Mouse (Mus musculus) heart, postnatal 4 days (tissue): Measurements from ENCODE around the gene Tada2a. TPM values are rescaled to one million over a fixed set of nuclear protein-coding genes. Genes with fewer than 3 reads are reported as not detected.

Source experiments
- DNase-seq: peaks from one replicate; pipeline ENCODE4 v3.0.0; 2021
- total RNA-seq, 2 experiments: library from RNA; stranded (reverse); gene quantifications; 2 replicates each; pipeline ENCODE4 v1.2.3; 2021

The Tada2a gene
- total RNA-seq, 2 experiments from 2014 or later, result 11.8 to 12.0 TPM

- peak; percentile 41 for DNase-seq
These were observed 66.6 kb downstream of the Tada2a start for GRCm38 (mm10) chr11:84062805-84063204.

- no peak for DNase-seq
These were observed 67.5 kb downstream of the Tada2a start for GRCm38 (mm10) chr11:84061881-84062280.

DNA sequence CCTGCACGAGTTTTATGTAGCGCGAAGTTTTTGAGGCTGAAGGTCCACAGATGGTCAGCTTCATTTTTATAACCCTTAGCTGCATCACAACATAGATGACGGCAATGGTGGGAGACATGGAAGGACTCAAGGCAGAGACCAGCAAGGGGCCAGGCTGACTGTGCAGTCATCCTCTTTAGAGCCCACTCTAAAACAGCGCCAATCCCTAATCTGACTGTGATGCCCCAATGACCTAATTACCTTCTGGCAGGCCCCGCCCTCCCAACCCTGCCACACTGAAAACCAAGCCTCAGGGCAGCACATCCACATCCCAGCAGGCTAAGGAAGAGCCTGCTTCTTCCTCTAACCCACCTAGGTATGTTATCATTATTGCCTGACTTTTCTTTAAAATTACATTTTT lies 68.8 kb downstream of the Tada2a start:
- no peak for DNase-seq

DNA sequence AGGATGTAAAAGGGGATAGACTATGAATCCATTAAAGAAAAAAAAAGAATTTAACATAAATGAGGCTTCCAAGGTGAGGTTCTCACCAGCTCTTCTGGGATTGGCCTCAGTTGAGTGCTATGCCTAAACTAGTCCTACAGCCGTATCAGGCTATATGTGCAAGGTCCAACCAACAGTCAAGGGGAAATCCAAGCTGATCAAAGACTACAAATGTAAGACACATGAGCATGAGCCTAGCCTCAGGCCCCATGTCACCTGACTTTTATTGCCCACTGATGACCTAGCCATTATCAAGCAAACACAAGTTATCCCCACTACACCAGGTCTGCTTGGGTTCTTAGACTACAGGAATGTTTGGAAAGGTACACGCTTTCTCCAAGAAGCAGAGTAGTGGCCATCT lies 69.6 kb downstream of the Tada2a start:
- no peak for DNase-seq

DNA sequence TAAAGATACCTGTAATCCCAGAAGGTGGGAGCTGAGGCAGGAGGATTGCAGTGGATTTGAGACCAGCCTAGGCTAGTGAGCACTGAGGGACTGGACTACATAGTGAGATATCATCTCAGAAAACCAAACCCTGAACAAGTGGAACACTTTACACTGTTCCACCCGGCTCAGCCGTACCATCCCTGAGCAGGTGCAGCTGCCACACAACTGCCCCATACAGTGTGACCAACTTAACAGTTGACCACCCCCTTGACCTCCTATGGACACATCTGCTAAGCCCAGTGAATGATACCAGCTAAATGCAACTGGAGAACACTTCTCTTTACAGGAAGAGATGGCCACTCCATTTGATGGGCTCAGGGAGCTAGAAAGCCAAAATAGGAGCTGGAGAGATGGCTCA lies 72.0 kb downstream of the Tada2a start:
- no peak for DNase-seq

- peak; percentile 23 for DNase-seq
These were observed 75.8 kb downstream of the Tada2a start for GRCm38 (mm10) chr11:84053524-84054163.

DNA sequence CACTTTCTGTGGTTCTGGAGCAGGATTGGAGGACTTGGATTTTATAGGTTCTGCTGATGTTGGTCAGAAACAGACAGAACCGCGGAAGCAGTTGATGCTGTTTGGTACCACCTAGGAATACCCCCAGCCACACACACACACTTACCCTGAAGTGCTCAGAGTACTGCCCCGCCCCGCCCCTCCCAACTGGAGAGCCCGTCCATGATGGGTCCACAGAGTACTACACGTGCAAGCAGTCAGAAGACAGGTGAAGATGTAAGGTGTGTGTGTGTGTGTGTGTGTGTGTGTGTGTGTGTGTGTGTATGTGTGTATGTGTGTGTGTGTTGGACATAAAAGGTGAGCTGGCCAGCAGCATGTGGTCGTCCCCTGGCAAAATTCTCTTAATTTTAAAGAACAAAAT lies 76.3 kb downstream of the Tada2a start:
- DNase-seq, result no peak

GRCm38 (mm10) chr11:84048411-84048810 lies 81.0 kb downstream of the Tada2a start:
- no peak for DNase-seq

DNA sequence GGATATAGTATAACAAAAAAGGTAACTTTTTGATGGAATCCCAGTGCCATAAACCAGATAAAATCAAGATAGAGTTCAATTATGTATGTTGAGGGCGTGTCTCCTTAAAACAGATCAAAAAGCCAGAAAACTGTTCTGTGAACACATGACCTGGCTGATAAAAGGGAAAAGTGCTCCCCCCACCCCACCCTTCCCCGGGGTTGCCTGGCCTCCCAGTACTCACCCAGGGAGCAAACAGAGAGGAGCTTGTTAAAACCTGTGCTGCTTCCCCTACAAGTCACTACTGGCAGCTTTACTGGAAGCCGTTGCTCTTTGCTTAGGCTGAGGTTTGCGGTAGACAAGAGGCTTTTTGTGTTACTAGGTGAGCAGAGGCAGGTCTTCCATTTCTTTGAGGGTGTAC lies 82.1 kb downstream of the Tada2a start:
- DNase-seq, result no peak

DNA sequence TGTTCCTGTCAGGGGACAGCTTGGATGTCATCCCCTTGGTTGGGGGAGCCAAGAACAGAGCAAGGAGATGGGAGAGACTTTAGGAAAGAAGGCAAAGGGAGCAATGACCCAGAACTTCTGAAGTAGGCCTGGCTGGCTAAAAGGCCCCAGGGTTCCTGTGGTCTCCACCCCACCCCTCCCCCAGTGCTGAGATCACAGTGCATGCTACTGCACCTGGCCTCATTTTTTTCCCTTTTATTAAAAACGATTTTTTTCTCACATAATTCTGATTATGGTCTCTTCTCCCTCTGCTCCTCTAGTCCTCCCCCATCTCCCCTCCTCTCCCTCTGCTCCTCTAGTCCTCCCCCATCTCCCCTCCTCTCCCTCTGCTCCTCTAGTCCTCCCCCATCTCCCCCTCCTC lies 84.4 kb downstream of the Tada2a start:
- DNase-seq, result no peak

DNA sequence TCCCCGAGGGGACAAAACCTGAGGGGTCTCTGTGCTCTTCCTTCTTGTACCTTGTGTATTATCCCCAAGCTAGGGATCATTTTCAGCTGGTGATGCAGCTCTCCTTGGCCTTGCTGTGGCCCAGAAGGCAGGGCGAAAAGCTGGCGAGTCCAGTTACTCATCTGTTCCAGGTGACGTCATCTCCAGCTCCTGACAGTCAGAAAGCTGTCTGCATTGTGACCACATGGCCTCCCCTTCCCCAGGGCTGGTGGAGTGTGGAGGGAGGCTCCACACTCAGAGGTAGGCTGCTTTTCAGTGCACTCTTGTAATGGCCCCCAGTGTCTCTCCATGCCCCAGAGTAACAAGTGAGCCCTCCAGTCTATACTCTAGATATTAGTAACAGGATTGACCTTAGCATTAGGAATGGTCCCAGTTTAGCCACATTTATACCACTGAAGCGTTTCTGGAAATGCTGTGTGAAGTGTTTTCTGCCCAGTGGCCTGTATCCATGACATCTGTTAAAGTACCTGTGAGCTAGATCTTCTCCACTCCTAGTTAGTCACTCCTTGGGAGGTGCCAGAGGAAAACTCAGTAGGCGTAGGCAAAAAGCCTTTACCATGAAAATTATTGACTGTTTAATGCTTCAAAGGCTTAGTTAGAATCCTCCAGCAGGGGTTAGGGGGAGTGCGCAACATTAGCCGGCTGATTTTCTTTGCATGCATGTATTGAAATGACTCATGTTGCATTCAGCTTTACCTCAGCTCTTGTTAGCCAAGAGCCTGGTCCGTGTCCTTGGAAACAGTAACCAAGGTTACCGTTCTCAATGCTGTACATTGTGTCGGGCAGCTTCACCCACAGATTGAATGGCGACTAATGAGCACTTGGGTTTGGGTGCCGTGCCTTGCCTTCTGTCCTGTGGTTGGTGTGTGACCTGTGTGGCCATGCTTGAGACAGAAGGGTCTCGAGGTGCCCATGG lies 86.3 kb downstream of the Tada2a start:
- DNase-seq, result peak; percentile 15

DNA sequence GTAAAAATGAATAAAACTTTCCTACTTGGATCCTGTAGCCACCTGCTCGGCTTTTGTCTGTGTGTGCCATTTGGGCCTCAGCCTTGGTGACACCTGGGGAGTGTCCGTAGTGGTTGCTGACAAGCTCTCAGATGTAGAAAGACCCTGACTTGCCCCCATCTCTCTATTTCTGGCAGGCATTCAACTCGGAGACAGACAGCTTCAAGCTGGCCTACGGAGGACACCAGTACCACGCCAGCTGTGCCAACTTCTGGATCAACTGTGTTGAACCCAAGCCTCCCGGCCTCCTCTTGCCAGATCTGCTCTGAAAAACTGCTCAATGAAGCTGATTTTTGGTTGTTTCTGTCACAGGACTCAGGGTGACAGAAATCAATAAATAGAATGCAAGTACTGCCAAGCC lies 88.8 kb downstream of the Tada2a start:
- no peak for DNase-seq

- DNase-seq, result no peak
These were observed 95.7 kb downstream of the Tada2a start for GRCm38 (mm10) chr11:84033671-84034070.

- no peak for DNase-seq
These were observed 96.8 kb downstream of the Tada2a start for GRCm38 (mm10) chr11:84032559-84032958.

DNA sequence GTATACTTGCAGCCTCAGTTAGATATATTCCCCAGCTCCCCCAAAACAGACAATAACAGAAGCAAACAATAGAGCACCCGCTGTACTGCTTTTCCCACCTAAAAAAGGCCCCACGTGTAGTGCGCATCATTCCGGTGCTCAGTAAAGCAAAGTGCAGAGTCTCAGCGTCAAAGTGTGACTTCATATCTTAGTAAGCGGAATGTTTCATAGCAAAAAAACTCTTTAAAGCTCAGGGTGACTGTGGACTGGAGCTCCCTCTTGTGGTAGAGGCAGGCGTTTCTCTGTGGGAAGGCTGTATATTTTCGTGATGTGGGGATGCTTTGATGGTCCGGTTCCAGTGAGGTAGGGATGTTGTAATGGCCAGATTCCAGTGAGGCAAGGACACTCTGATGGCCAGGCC lies 97.4 kb downstream of the Tada2a start:
- DNase-seq, result peak; percentile 56

Other genes with a start within 250 kb of the Tada2a start
- 10 to 100 TPM; 13.4 to 14.0 TPM for gene Ddx52, start 187.5 kb downstream of the Tada2a start, total RNA-seq
- 10 to 100 TPM; 21.5 to 22.3 TPM for gene Synrg, start 165.2 kb downstream of the Tada2a start, total RNA-seq
- 1 to 10 TPM in 1 of 2 experiments, under 1 TPM in 1; 0.29 to 1.4 TPM for gene Dusp14, start 60.3 kb downstream of the Tada2a start, total RNA-seq
- gene Acaca, start 72 bp upstream of the Tada2a start, total RNA-seq, result 10 to 100 TPM; 25.0 to 28.4 TPM
- gene Gm11437, start 37.9 kb upstream of the Tada2a start, total RNA-seq, result not detected